Comparison of ENCODE assay signal across 22 mouse cellular contexts in genomic region chr17:44217185-44217584, GRCm38 (mm10). TPM values are rescaled to one million over a fixed set of nuclear protein-coding genes. Genes with fewer than 3 reads are reported as not detected.
DNase-seq lines count a peak whose midpoint lies in the region; ATAC-seq and TF ChIP-seq lines count a peak whose summit lies in the region.
"Had no signal": no experiment of that assay in that cellular context is flagged by ENCODE, and none has a peak within 500 bp of the region (broad histone marks: within the 10 kb centered on the region; RNA-seq: fewer than 3 reads in every experiment).

No protein-coding gene starts in this region.

- H3K36me3 ChIP-seq in heart, embryonic 13.5 days = no peaks in the 10 kb centered on the region
- 0 out of 2 replicates have a peak, but pooled peaks cover 2% of the 10 kb centered on the region for H3K36me3 ChIP-seq in heart, postnatal 0 days (replicated peaks; ENCODE audit: control insufficient read depth, insufficient read depth, low read length)
- no peaks in the 10 kb centered on the region for H3K36me3 ChIP-seq in heart, embryonic 11.5 days (ENCODE audit: control insufficient read depth, insufficient read depth, low read length)
- H3K36me3 ChIP-seq in CH12.LX (replicated peaks in 1 of 2; ENCODE audit: control insufficient read depth in 1 of 2, insufficient read depth in 1 of 2, low read length in 1 of 2) = no peaks in the 10 kb centered on the region
- H3K36me3 ChIP-seq: embryonic facial prominence, embryonic 13.5 days; forebrain, embryonic 12.5 days; hindbrain, embryonic 13.5 days; kidney, embryonic 15.5 days had no signal

- TF ChIP-seq RAD21 in CH12.LX (IDR thresholded peaks at IDR 0.05; ENCODE audit: low read depth, low read length) = no peak

- 60% methylated on average over 2 of the region's 2 CpGs for WGBS in heart, embryonic 13.5 days
- 56% methylated on average over 2 of the region's 2 CpGs for WGBS in heart, postnatal 0 days
- 64% methylated on average over 2 of the region's 2 CpGs for WGBS in heart, embryonic 11.5 days (ENCODE audit: insufficient replicate concordance)

- peaks cover 29% of the 10 kb centered on the region for H3K4me1 ChIP-seq in heart, embryonic 13.5 days
- H3K4me1 ChIP-seq in heart, postnatal 0 days (ENCODE audit: control insufficient read depth, insufficient read depth) = peaks cover 51% of the 10 kb centered on the region
- H3K4me1 ChIP-seq in heart, embryonic 11.5 days (ENCODE audit: control insufficient read depth, insufficient read depth, low read length) = no peaks in the 10 kb centered on the region; the same call in 1 of the 2 replicates
- peaks cover 0 to 5% of the 10 kb centered on the region in 2 experiments; a peak in 1 of 4 replicates for H3K4me1 ChIP-seq in CH12.LX (ENCODE audit: control insufficient read depth in 1 of 2, insufficient read depth in 2 of 2)
- H3K4me1 ChIP-seq: embryonic facial prominence, embryonic 13.5 days; forebrain, embryonic 12.5 days; hindbrain, embryonic 13.5 days; kidney, embryonic 15.5 days had no signal

- H3K27me3 ChIP-seq in heart, embryonic 13.5 days (replicated peaks) = no peaks in the 10 kb centered on the region
- H3K27me3 ChIP-seq in heart, postnatal 0 days (ENCODE audit: control insufficient read depth, insufficient read depth, low read length) = no peaks in the 10 kb centered on the region
- H3K27me3 ChIP-seq in heart, embryonic 11.5 days (ENCODE audit: control insufficient read depth, insufficient read depth, low read length) = no peaks in the 10 kb centered on the region
- no peaks in the 10 kb centered on the region for H3K27me3 ChIP-seq in CH12.LX (replicated peaks)
- H3K27me3 ChIP-seq: embryonic facial prominence, embryonic 13.5 days; forebrain, embryonic 12.5 days; hindbrain, embryonic 13.5 days; kidney, embryonic 15.5 days; Patski had no signal

- ATAC-seq in heart, embryonic 13.5 days (ENCODE audit: extremely low read depth, insufficient number of reproducible peaks, low FRiP score, low TSS enrichment) = no peak
- no peak for ATAC-seq in heart, postnatal 0 days (ENCODE audit: insufficient read depth, low read depth)
- ATAC-seq in heart, embryonic 11.5 days (replicated peaks; ENCODE audit: insufficient number of reproducible peaks, low FRiP score, low TSS enrichment) = no peak
- ATAC-seq: activated CD4-positive, CD25-positive, alpha-beta regulatory T cell, adult 4 months; forebrain, embryonic 16.5 days; hindbrain, postnatal 0 days; Patski had no signal

- H3K9me3 ChIP-seq in heart, embryonic 13.5 days = no peaks in the 10 kb centered on the region
- no peaks in the 10 kb centered on the region for H3K9me3 ChIP-seq in heart, postnatal 0 days (replicated peaks; ENCODE audit: control insufficient read depth, low read length)
- no peaks in the 10 kb centered on the region for H3K9me3 ChIP-seq in heart, embryonic 11.5 days (replicated peaks; ENCODE audit: control insufficient read depth, low read length)
- H3K9me3 ChIP-seq in CH12.LX (replicated peaks; ENCODE audit: low read length) = no peaks in the 10 kb centered on the region
- H3K9me3 ChIP-seq: embryonic facial prominence, embryonic 13.5 days; forebrain, embryonic 12.5 days; hindbrain, embryonic 13.5 days; kidney, embryonic 15.5 days had no signal

- TF ChIP-seq POLR2A in CH12.LX (IDR thresholded peaks at IDR 0.05; ENCODE audit: low read depth, low read length) = no peak

- peak overlapping the region; percentile 57 for H3K27ac ChIP-seq in heart, embryonic 13.5 days (replicated peaks)
- H3K27ac ChIP-seq in heart, postnatal 0 days (ENCODE audit: low read depth) = peak overlapping the region; percentile 74
- H3K27ac ChIP-seq in heart, embryonic 11.5 days (ENCODE audit: low read depth, low read length) = no peak overlapping the region
- H3K27ac ChIP-seq in CH12.LX (ENCODE audit: insufficient read depth, low read depth) = no peak overlapping the region
- H3K27ac ChIP-seq: embryonic facial prominence, embryonic 13.5 days; forebrain, embryonic 12.5 days; hindbrain, embryonic 13.5 days; hindbrain, postnatal 0 days; kidney, embryonic 15.5 days had no signal

- DNase-seq in heart, adult 11 months = peak; percentile 90
- DNase-seq in heart, postnatal 4 days = no peak
- no peak for DNase-seq in heart, postnatal 14 days
- DNase-seq in heart, postnatal 0 days (ENCODE audit: low spot score) = no peak
- peak; percentile 17 for DNase-seq in CH12.LX (ENCODE audit: extremely low read depth)
- no peak for DNase-seq in retina, postnatal 1 day
- DNase-seq: adrenal gland, postnatal 14 days; cerebellum, adult 18-20 months; cerebellum, adult 9-11 months; cerebellum, postnatal 36 days; gastrocnemius, postnatal 25 days; kidney, adult 11 months had no signal

- TF ChIP-seq CTCF in heart, postnatal 0 days (IDR thresholded peaks at IDR 0.05; ENCODE audit: low read depth) = no peak
- no peak for TF ChIP-seq CTCF in CH12.LX (conservative IDR thresholded peaks at IDR 0.05 in 1 of 2, IDR thresholded peaks at IDR 0.05 in 1 of 2; ENCODE audit: low read depth in 2 of 2, low read length in 2 of 2)

- TF ChIP-seq EP300 in heart, postnatal 0 days (IDR thresholded peaks at IDR 0.05; ENCODE audit: low read depth) = no peak
- no peak; the same call in 1 of the 2 replicates for TF ChIP-seq EP300 in CH12.LX (IDR thresholded peaks at IDR 0.05; ENCODE audit: low read length)

- intact Hi-C loops in heart, postnatal 14 days (cut with DNase I) = no loop called here

- H3K4me2 ChIP-seq in heart, embryonic 13.5 days = no peak overlapping the region
- no peak overlapping the region for H3K4me2 ChIP-seq in heart, postnatal 0 days (ENCODE audit: low read depth, low read length)
- no peak overlapping the region for H3K4me2 ChIP-seq in heart, embryonic 11.5 days
- no peak overlapping the region for H3K4me2 ChIP-seq in CH12.LX (ENCODE audit: insufficient read depth, low read depth, poor library complexity, severe bottlenecking)
- H3K4me2 ChIP-seq: embryonic facial prominence, embryonic 13.5 days; forebrain, embryonic 12.5 days; hindbrain, embryonic 13.5 days; kidney, embryonic 15.5 days had no signal

- no peaks in the 10 kb centered on the region for H3K79me2 ChIP-seq in CH12.LX (replicated peaks; ENCODE audit: control insufficient read depth, extremely low read depth, insufficient read depth, poor library complexity, severe bottlenecking)

- no peak overlapping the region for H3K9ac ChIP-seq in heart, embryonic 13.5 days
- no peak overlapping the region for H3K9ac ChIP-seq in heart, postnatal 0 days (replicated peaks; ENCODE audit: low read depth, low read length)
- no peak overlapping the region for H3K9ac ChIP-seq in heart, embryonic 11.5 days (ENCODE audit: low read depth, low read length)
- no peak overlapping the region for H3K9ac ChIP-seq in CH12.LX (ENCODE audit: insufficient read depth, low read depth)
- H3K9ac ChIP-seq: embryonic facial prominence, embryonic 13.5 days; forebrain, embryonic 12.5 days; hindbrain, embryonic 13.5 days; kidney, embryonic 15.5 days had no signal

- no peak overlapping the region for H3K4me3 ChIP-seq in heart, embryonic 13.5 days
- no peak overlapping the region for H3K4me3 ChIP-seq in heart, postnatal 0 days (ENCODE audit: low read depth, low read length)
- no peak overlapping the region for H3K4me3 ChIP-seq in heart, embryonic 11.5 days (ENCODE audit: low read depth, low read length)
- H3K4me3 ChIP-seq in CH12.LX (replicated peaks in 1 of 3; ENCODE audit: low read depth in 2 of 3, low read length in 2 of 3, poor library complexity in 1 of 3) = no peak overlapping the region
- H3K4me3 ChIP-seq: embryonic facial prominence, embryonic 13.5 days; forebrain, embryonic 12.5 days; hindbrain, embryonic 13.5 days; kidney, embryonic 15.5 days had no signal

- dilution Hi-C loops in CH12.LX (cut with MboI; ENCODE audit: extremely low pct_ligation_motif_present, extremely low pct_unique_long_range_greater_than_20kb, low sequenced_read_pairs) = no loop called here

- in situ Hi-C loops in CH12.LX (cut with MboI; ENCODE audit: low pct_ligation_motif_present, low pct_unique_long_range_greater_than_20kb, low sequenced_read_pairs) = no loop called here

TF ChIP-seq in CH12.LX, 34 proteins besides CTCF, POLR2A, EP300 and RAD21:
- no peak for TF ChIP-seq MEF2A (IDR thresholded peaks at IDR 0.05; ENCODE audit: borderline replicate concordance, low read depth, low read length)
- TF ChIP-seq MAFK (IDR thresholded peaks at IDR 0.05; ENCODE audit: insufficient replicate concordance, low read length) = no peak
- TF ChIP-seq ZKSCAN1 (IDR thresholded peaks at IDR 0.05; ENCODE audit: borderline replicate concordance, low read depth, low read length) = no peak
- TF ChIP-seq PAX5 (IDR thresholded peaks at IDR 0.05; ENCODE audit: low read length) = no peak
- no peak for TF ChIP-seq USF2 (conservative IDR thresholded peaks at IDR 0.05; ENCODE audit: low read depth, low read length)
- no peak for TF ChIP-seq ZMIZ1 (IDR thresholded peaks at IDR 0.05; ENCODE audit: low read depth, low read length)
- no peak for TF ChIP-seq JUN (IDR thresholded peaks at IDR 0.05; ENCODE audit: insufficient read depth, low read depth, low read length)
- TF ChIP-seq SIN3A (IDR thresholded peaks at IDR 0.05; ENCODE audit: low read length) = no peak
- no peak for TF ChIP-seq BHLHE40 (IDR thresholded peaks at IDR 0.05; ENCODE audit: low read depth, low read length)
- no peak for TF ChIP-seq POLR2AphosphoS2 (IDR thresholded peaks at IDR 0.05; ENCODE audit: low read depth, low read length)
- no peak for TF ChIP-seq ZC3H11A (IDR thresholded peaks at IDR 0.05; ENCODE audit: low read depth, low read length)
- no peak for TF ChIP-seq USF1 (IDR thresholded peaks at IDR 0.05; ENCODE audit: low read depth, low read length)
- no peak for TF ChIP-seq CHD2 (IDR thresholded peaks at IDR 0.05; ENCODE audit: low read length)

RNA-seq across cellular contexts. Expression of gene Clic5, which starts 28.8 kb away (rescaled TPM):
- total RNA-seq in heart, postnatal 4 days (2021) = 10 to 100 TPM; 75.6 to 78.3 TPM
- polyA plus RNA-seq in heart, embryonic 13.5 days (2015; fragmentation: Nextera tagmentation; extraction: Ambion mirVana) = 9.0 and 9.9 TPM in 2 replicates
- total RNA-seq in heart, postnatal 14 days (2021) = 10 to 100 TPM; 91.9 to 92.5 TPM
- total RNA-seq in heart, postnatal 0 days (2014; rRNA removed; ENCODE audit: low replicate concordance) = 37.0 and 55.8 TPM in 2 replicates
- polyA plus RNA-seq in heart, postnatal 0 days (2015; fragmentation: Nextera tagmentation; extraction: Ambion mirVana) = 15.5 and 17.8 TPM in 2 replicates
- polyA plus RNA-seq in heart, embryonic 11.5 days (2014; fragmentation: Nextera tagmentation; extraction: Ambion mirVana) = 5.8 and 7.4 TPM in 2 replicates
- total RNA-seq in CH12.LX (2012; rRNA removed) (not detected in 2 replicates), CH12.LX (2014; rRNA removed) (not detected in 2 replicates)
- polyA plus RNA-seq in CH12.LX (2012; ENCODE audit: insufficient read length, low read depth) = not detected in 2 replicates

Comparison
In these comparisons a context has a peak if more than half of its experiments do, and no peak if none do; other contexts are left out.
1. DNase-seq: peak in heart, adult 11 months (single experiment) and CH12.LX (single experiment); none in heart, postnatal 4 days (single experiment), heart, postnatal 14 days (0 of 2), heart, postnatal 0 days (single experiment) and retina, postnatal 1 day (single experiment).
2. H3K27ac ChIP-seq: peak in heart, embryonic 13.5 days (single experiment) and heart, postnatal 0 days (single experiment); none in heart, embryonic 11.5 days (single experiment) and CH12.LX (single experiment).
3. RNA of gene Clic5, which starts 28.8 kb away (total RNA-seq): 91.9 to 92.5 TPM in heart, postnatal 14 days, 75.6 to 78.3 TPM in heart, postnatal 4 days and 37.0 to 55.8 TPM in heart, postnatal 0 days; not detected in CH12.LX; every median in the first group is over 10 times any median in the second.